Mouse (Mus musculus): ENCODE results near the gene Pygm. TPM values are rescaled to one million over a fixed set of nuclear protein-coding genes. Genes with fewer than 3 reads are reported as not detected.

Pygm gene
- polyA plus RNA-seq, 1 experiment from 2014 or later = 1.8 TPM

DNA sequence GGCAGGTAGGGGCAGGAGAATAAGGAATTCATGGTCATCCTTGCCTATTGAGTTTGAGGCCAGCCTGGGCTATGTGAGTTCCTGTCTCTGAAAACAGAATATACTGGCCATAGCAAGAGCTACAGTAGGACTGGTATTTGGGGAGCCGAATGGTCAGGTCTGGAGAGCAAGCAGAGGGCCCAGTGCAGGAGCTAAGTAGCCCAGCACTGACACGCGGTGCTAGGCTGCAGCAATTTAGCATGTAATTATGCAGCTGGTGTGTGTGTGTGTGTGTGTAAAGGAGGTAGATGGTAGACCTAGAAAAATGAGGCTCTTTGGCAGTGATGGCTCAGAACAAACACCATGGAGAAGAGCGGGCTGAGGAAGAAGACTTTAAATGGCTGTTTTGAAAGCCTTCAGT, 36.6 kb upstream of the Pygm start:
- H3K9me3 ChIP-seq (ENCODE audit: control insufficient read depth, low read length) = no peaks in the 10 kb centered on the region
- H3K4me3 ChIP-seq (ENCODE audit: low read depth, low read length) = no peak overlapping the region
- H3K27ac ChIP-seq (replicated peaks; ENCODE audit: low read depth, low read length) = no peak overlapping the region
- no peak overlapping the region for H3K4me2 ChIP-seq (ENCODE audit: low read depth, severe bottlenecking)
- peaks cover 3% of the 10 kb centered on the region; the same call in 1 of the 2 replicates for H3K36me3 ChIP-seq (ENCODE audit: control insufficient read depth, insufficient read depth, low read length)
- H3K4me1 ChIP-seq (ENCODE audit: control insufficient read depth, insufficient read depth, low read length) = peaks cover 11% of the 10 kb centered on the region
- no peaks in the 10 kb centered on the region for H3K27me3 ChIP-seq (ENCODE audit: control insufficient read depth, insufficient read depth, low read length)
- ATAC-seq (ENCODE audit: insufficient number of reproducible peaks, low FRiP score, low TSS enrichment, low read depth) (no peak), DNase-seq (ENCODE audit: low spot score) (no peak)
- WGBS = 94% methylated on average over 4 of the region's 4 CpGs
- no peak overlapping the region for H3K9ac ChIP-seq (ENCODE audit: low read length)

- H3K36me3 ChIP-seq (ENCODE audit: control insufficient read depth, insufficient read depth, low read length) = peaks cover 2% of the 10 kb centered on the region; the same call in 1 of the 2 replicates
- H3K27ac ChIP-seq (replicated peaks; ENCODE audit: low read depth, low read length) = peak overlapping the region; percentile 56; the same call in 1 of the 2 replicates
Measured at GRCm38 (mm10) chr19:6348717-6349116, 35.5 kb upstream of the Pygm start.

DNA sequence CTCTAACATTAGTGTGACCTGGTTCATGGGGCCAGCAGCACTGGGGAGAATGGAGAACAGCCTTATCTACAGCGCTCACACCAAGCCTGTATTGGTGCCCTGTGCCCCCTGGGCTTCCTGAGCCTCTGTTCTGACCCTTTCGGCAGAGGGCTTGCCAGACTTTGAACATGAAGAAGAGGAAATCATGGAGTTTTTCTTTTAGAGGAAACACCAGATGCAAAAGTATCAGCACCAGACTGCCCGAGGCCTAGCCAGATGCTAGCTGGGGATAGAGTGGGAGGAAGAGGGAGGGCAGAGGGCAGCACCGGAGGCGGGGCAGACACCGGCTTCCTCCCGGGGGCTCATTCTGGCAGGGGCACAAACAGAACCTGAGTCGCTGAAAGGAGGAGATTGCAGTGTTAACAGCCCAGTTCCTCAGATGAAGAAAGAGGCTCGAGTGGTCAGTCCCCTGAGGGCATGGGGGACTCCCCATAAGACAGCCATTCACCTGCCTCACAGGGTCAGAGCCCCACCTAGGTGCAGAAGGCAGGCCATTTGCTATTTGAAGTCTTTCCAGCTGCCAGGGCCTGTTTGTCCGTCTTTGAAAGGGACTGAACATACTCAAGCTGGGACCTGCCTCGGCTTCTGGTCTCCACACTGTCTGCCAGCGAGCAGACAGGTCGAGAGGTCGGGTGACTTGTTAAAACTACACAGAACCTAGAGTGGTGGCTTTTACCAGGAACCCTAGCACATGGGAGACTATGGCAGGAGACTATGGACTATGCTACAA, 34.8 kb upstream of the Pygm start:
- peak overlapping the region; percentile 79 for H3K27ac ChIP-seq (replicated peaks; ENCODE audit: low read depth, low read length)
- peak; percentile 64 for DNase-seq (ENCODE audit: low spot score)

More at GRCm38 (mm10) chr19:6348717-6349116, 35.5 kb upstream of the Pygm start:
- no peak overlapping the region for H3K4me2 ChIP-seq (ENCODE audit: low read depth, severe bottlenecking)
- peaks cover 11% of the 10 kb centered on the region for H3K4me1 ChIP-seq (ENCODE audit: control insufficient read depth, insufficient read depth, low read length)
- ATAC-seq (ENCODE audit: insufficient number of reproducible peaks, low FRiP score, low TSS enrichment, low read depth) (no peak), DNase-seq (ENCODE audit: low spot score) (no peak)
- no peaks in the 10 kb centered on the region for H3K27me3 ChIP-seq (ENCODE audit: control insufficient read depth, insufficient read depth, low read length)
- no peak overlapping the region for H3K4me3 ChIP-seq (ENCODE audit: low read depth, low read length)
- 34% methylated on average over 9 of the region's 9 CpGs for WGBS
- H3K9ac ChIP-seq (ENCODE audit: low read length) = no peak overlapping the region
- H3K9me3 ChIP-seq (ENCODE audit: control insufficient read depth, low read length) = no peaks in the 10 kb centered on the region

GRCm38 (mm10) chr19:6351431-6352106, 32.6 kb upstream of the Pygm start:
- ATAC-seq (ENCODE audit: insufficient number of reproducible peaks, low FRiP score, low TSS enrichment, low read depth) (no peak), DNase-seq (ENCODE audit: low spot score) (no peak)
- H3K27me3 ChIP-seq (ENCODE audit: control insufficient read depth, insufficient read depth, low read length) = no peaks in the 10 kb centered on the region
- no peak overlapping the region for H3K4me3 ChIP-seq (ENCODE audit: low read depth, low read length)
- H3K4me2 ChIP-seq (ENCODE audit: low read depth, severe bottlenecking) = no peak overlapping the region
- no peak overlapping the region for H3K27ac ChIP-seq (replicated peaks; ENCODE audit: low read depth, low read length)
- H3K9ac ChIP-seq (ENCODE audit: low read length) = no peak overlapping the region
- H3K9me3 ChIP-seq (ENCODE audit: control insufficient read depth, low read length) = no peaks in the 10 kb centered on the region
- H3K4me1 ChIP-seq (ENCODE audit: control insufficient read depth, insufficient read depth, low read length) = peaks cover 11% of the 10 kb centered on the region
- H3K36me3 ChIP-seq (ENCODE audit: control insufficient read depth, insufficient read depth, low read length) = no peaks in the 10 kb centered on the region
- WGBS = 70% methylated on average over 14 of the region's 14 CpGs

More for the DNA sequence above, 34.8 kb upstream of the Pygm start:
- no peak overlapping the region; the same call in 1 of the 2 replicates for H3K4me2 ChIP-seq (ENCODE audit: low read depth, severe bottlenecking)
- no peak overlapping the region for H3K9ac ChIP-seq (ENCODE audit: low read length)
- no peaks in the 10 kb centered on the region for H3K9me3 ChIP-seq (ENCODE audit: control insufficient read depth, low read length)
- no peak for ATAC-seq (ENCODE audit: insufficient number of reproducible peaks, low FRiP score, low TSS enrichment, low read depth)
- H3K36me3 ChIP-seq (ENCODE audit: control insufficient read depth, insufficient read depth, low read length) = no peaks in the 10 kb centered on the region
- 19% methylated on average over 14 of the region's 14 CpGs for WGBS
- peaks cover 11% of the 10 kb centered on the region for H3K4me1 ChIP-seq (ENCODE audit: control insufficient read depth, insufficient read depth, low read length)
- H3K27me3 ChIP-seq (ENCODE audit: control insufficient read depth, insufficient read depth, low read length) = no peaks in the 10 kb centered on the region
- no peak overlapping the region for H3K4me3 ChIP-seq (ENCODE audit: low read depth, low read length)

- no peaks in the 10 kb centered on the region for H3K27me3 ChIP-seq (ENCODE audit: control insufficient read depth, insufficient read depth, low read length)
- WGBS = 83% methylated on average over 2 of the region's 2 CpGs
- no peak overlapping the region for H3K4me3 ChIP-seq (ENCODE audit: low read depth, low read length)
- H3K27ac ChIP-seq (replicated peaks; ENCODE audit: low read depth, low read length) = no peak overlapping the region
- ATAC-seq (ENCODE audit: insufficient number of reproducible peaks, low FRiP score, low TSS enrichment, low read depth) (no peak), DNase-seq (ENCODE audit: low spot score) (no peak)
- no peak overlapping the region for H3K9ac ChIP-seq (ENCODE audit: low read length)
- no peaks in the 10 kb centered on the region for H3K36me3 ChIP-seq (ENCODE audit: control insufficient read depth, insufficient read depth, low read length)
- H3K9me3 ChIP-seq (ENCODE audit: control insufficient read depth, low read length) = no peaks in the 10 kb centered on the region
- no peak overlapping the region for H3K4me2 ChIP-seq (ENCODE audit: low read depth, severe bottlenecking)
- peaks cover 11% of the 10 kb centered on the region for H3K4me1 ChIP-seq (ENCODE audit: control insufficient read depth, insufficient read depth, low read length)
Measured at GRCm38 (mm10) chr19:6352107-6352505, 32.1 kb upstream of the Pygm start.

GRCm38 (mm10) chr19:6354030-6354429, 30.2 kb upstream of the Pygm start:
- Histone ChIP-seq H3K4me1 (ENCODE audit: control insufficient read depth, insufficient read depth, low read length) (peaks cover 6% of the 10 kb centered on the region), H3K9me3 (ENCODE audit: control insufficient read depth, low read length) (no peaks in the 10 kb centered on the region), H3K36me3 (ENCODE audit: control insufficient read depth, insufficient read depth, low read length) (no peaks in the 10 kb centered on the region), H3K27ac (replicated peaks; ENCODE audit: low read depth, low read length) (no peak overlapping the region), H3K4me2 (ENCODE audit: low read depth, severe bottlenecking) (no peak overlapping the region), H3K4me3 (ENCODE audit: low read depth, low read length) (no peak overlapping the region), H3K9ac (ENCODE audit: low read length) (no peak overlapping the region), H3K27me3 (ENCODE audit: control insufficient read depth, insufficient read depth, low read length) (no peaks in the 10 kb centered on the region)
- no peak for DNase-seq (ENCODE audit: low spot score)
- ATAC-seq (ENCODE audit: insufficient number of reproducible peaks, low FRiP score, low TSS enrichment, low read depth) = no peak
- 93% methylated on average over 7 of the region's 7 CpGs for WGBS

DNA sequence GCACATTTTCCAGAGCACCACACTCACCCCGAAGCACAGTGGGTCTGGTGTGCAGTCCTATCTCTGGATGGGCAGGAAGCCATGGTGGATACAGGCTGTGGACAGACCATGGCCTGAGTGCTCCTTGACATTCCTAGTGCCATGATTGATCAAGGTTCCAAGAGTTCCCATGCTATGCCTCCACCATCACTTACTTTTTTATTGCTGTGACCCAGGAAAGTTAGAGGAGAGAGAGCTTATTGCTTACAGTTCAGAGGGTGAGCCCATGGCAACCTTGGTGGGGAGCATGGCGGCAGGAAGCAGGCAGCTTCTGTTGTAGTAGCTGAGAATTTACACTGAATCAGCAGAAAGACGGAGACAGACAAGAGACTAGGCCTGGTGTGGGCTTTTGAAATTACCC, 22.9 kb upstream of the Pygm start:
- Histone ChIP-seq H3K9me3 (ENCODE audit: control insufficient read depth, low read length) (no peaks in the 10 kb centered on the region), H3K27ac (replicated peaks; ENCODE audit: low read depth, low read length) (no peak overlapping the region), H3K4me3 (ENCODE audit: low read depth, low read length) (no peak overlapping the region), H3K9ac (ENCODE audit: low read length) (no peak overlapping the region), H3K4me2 (ENCODE audit: low read depth, severe bottlenecking) (no peak overlapping the region), H3K36me3 (ENCODE audit: control insufficient read depth, insufficient read depth, low read length) (peaks cover 10% of the 10 kb centered on the region), H3K27me3 (ENCODE audit: control insufficient read depth, insufficient read depth, low read length) (no peaks in the 10 kb centered on the region), H3K4me1 (ENCODE audit: control insufficient read depth, insufficient read depth, low read length) (peaks cover 6% of the 10 kb centered on the region; the same call in 1 of the 2 replicates)
- ATAC-seq (ENCODE audit: insufficient number of reproducible peaks, low FRiP score, low TSS enrichment, low read depth) (no peak), DNase-seq (ENCODE audit: low spot score) (no peak)
- WGBS = 89% methylated on average over 3 of the region's 3 CpGs

- H3K36me3 ChIP-seq (ENCODE audit: control insufficient read depth, insufficient read depth, low read length) = peaks cover 13% of the 10 kb centered on the region
- ATAC-seq (ENCODE audit: insufficient number of reproducible peaks, low FRiP score, low TSS enrichment, low read depth) (no peak), DNase-seq (ENCODE audit: low spot score) (no peak)
- peak overlapping the region; percentile 68 for H3K4me2 ChIP-seq (ENCODE audit: low read depth, severe bottlenecking)
- peak overlapping the region; percentile 18; the same call in 1 of the 2 replicates for H3K27ac ChIP-seq (replicated peaks; ENCODE audit: low read depth, low read length)
- peak overlapping the region; percentile 38; the same call in 1 of the 2 replicates for H3K9ac ChIP-seq (ENCODE audit: low read length)
- peak overlapping the region; percentile 96 for H3K4me3 ChIP-seq (ENCODE audit: low read depth, low read length)
- no peaks in the 10 kb centered on the region for H3K9me3 ChIP-seq (ENCODE audit: control insufficient read depth, low read length)
- WGBS = 3% methylated on average over 11 of the region's 11 CpGs
- H3K27me3 ChIP-seq (ENCODE audit: control insufficient read depth, insufficient read depth, low read length) = no peaks in the 10 kb centered on the region
- H3K4me1 ChIP-seq (ENCODE audit: control insufficient read depth, insufficient read depth, low read length) = peaks cover 6% of the 10 kb centered on the region; the same call in 1 of the 2 replicates
Measured at GRCm38 (mm10) chr19:6363091-6363410, 21.1 kb upstream of the Pygm start.

Measured in limb, embryonic 11.5 days (tissue).